Mouse (Mus musculus) ovary, postnatal 14 days (tissue): ENCODE data around the gene 4930523C07Rik.

Source experiments
- DNase-seq: peaks from one replicate; pipeline ENCODE4 v3.0.0; 2022; ENCODE audit warnings: low spot score

Gene 4930523C07Rik

DNA sequence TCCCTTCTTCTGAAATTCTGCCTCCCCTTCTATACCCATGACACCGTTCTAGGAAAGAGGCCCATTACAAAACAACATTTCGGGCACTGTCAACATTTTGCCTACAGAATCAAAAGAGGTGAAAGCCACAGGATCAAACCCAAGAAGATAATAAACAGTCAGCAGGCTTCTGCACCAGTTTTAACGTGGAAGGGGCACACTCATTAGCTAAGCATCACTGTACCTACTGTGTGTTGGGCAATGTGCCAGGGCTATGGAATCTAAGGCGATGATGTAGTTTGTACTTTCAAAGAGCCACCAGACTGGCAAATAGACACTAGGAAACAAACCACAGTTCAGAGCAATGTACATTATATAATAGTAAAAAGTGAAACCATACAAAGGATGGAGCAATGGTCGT lies 1.8 kb downstream of the 4930523C07Rik start:
- no peak for DNase-seq

DNA sequence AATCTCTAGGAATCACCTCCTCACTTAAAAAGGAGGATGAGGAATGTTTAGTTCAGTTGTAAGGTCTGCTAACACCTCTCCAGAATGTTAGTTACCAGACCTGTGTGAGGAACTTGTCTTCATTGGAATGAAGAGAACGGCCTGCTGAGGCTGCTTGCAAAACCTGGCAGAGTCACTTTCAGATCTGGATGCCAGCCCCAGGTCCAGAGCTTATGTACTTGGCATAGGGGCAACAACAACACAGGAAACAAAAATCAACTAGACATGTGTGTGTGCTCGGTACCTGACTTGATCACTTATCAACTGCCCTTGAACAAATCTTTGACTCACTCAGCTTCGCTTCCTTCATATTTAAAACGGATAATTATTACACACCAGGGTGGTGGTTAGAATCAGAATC lies 2.6 kb downstream of the 4930523C07Rik start:
- DNase-seq = no peak

DNA sequence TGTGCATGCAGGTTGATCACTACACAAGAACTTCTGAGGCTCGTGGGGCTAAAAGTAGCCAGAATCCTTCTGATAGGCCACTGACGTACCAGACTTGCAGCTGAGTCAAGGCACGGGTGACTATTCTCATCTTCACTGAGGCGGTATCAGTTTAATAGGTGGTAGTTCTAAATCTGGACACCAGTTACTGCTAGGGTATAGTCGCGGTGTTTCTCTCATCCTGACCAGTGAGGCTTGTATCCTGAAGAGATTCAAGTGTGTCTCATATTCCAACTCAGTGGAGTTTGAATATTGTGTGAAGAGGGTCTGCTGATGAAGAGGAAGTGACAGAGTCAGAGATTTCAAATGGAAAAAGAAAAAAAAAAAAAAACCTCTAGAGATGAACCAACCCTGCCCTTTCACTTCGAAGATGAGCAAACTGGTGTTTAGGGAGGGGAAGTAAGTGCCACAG lies 3.3 kb downstream of the 4930523C07Rik start:
- DNase-seq = no peak

DNA sequence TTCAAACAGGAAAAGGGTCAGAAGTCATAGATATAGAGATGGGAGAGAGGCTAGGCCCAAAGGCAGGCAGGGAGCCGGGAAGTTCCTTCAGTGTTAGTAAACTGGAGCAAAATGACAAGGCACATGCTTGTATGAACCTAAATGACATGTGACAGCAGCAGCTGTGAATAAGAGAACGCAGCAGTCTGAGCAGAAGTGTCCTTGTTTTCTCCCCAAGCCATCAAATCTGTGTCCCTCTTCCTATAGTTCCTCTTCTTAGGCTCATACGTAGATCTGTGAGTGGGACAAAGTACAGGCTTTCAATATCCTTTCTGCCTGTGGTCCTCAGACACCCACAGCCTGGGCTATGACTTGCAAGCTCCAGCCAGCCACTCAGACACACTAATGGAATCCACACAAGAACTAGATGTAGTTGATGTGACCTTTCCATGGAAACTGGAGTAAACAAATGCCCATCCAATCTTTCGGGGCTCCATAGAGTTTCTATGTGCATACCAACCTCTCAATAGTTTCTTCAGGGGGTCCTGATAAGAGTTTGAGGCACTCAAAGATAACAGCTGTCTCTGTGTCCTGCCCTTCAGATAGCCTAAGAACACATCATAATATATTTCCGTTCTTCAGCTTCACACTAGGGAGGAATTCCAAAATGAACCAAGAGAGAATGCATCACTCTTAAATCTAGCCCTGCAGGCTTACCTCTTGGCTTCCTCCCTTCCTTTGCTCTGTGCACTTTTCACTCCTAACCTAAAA lies 5.1 kb downstream of the 4930523C07Rik start:
- DNase-seq = no peak

DNA sequence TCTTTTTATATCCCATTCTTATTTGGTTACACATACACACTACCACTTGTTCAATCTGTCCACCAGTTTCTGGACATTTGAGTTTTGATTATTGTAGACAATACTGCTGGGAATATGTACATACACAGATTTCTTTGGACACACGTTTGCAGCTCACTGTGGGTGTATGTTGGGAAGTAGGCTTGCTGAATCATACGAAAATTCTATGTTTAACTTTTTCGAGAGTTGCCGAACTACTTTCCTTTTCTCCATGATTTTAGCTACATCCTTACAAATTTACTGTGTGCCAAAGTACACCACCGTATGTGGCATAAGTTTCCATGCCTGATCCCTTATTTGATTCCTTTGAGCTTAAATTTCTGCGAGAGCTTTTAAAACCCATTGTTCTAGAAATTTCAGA lies 6.7 kb downstream of the 4930523C07Rik start:
- no peak for DNase-seq

DNA sequence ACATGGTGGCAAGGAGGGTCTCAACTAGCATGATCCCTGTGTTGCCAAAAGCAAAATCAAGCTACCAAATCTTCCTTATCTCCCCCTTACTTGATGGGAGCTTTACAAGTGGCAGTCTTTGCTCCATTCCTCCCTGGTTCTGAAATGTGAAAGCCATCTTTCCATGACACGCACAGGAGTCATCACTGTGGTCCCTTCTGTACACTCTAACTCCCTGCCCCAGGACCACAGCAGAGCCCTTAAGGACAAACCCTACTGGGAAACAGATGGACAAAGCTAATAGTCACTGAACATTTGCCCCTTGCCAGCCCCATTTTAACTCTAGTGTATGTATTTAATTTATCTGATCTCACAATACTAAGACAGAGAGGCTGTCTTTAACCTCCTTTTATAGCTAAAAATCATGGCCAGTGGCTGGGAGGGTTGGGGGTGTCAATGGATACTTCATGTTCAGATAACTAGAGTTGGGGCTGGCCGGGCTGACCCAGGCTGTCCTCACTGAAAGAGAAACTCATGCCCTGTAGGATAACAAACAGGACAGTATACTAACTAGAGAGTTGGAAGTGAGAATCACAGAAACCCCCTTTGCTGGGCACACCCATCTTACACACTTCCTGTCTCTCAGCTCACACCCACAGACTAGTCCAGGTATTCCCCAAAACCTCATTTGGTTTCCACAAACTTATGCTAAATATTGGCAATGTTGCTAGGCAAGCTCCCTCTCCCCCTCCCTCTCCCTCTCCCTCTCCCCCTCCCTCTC lies 8.6 kb downstream of the 4930523C07Rik start:
- DNase-seq = no peak

DNA sequence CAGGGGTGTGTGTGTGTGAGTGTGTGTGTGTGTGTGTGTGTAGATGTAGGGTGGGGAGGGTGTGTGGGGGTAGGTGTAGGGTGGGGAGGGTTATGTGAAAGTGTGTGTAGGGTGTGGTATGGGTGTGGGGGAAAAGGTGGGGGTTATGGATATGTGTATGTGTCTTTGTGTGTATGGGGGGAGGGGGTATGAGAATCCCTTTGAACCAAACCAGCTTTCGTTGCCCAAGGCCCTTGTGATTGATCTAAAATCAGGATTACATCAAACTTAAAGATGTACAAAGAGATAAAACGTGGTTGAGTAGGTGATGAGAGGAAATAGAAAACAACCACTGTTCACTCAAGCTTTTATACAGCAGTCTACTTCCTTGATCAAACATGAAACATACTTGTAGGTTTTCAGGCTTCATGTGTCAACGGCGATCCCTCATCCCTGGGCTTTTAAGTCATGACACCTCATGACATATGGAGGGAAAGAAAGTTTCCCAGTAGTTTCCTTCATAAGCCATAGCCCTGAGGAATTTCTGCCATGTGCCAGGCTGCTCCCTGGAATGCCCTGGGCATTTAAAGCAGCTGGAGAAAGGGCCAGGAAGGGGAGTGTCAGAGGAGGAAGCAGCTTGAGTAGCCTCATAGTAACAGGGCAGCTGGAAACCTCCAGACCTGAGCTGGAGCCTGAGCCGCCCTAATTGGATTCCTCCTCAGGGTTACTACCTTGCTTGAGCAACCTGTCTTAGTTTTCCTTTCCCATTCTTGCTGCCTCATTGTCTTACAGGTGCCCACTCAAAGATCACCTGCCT lies 9.5 kb downstream of the 4930523C07Rik start:
- no peak for DNase-seq

DNA sequence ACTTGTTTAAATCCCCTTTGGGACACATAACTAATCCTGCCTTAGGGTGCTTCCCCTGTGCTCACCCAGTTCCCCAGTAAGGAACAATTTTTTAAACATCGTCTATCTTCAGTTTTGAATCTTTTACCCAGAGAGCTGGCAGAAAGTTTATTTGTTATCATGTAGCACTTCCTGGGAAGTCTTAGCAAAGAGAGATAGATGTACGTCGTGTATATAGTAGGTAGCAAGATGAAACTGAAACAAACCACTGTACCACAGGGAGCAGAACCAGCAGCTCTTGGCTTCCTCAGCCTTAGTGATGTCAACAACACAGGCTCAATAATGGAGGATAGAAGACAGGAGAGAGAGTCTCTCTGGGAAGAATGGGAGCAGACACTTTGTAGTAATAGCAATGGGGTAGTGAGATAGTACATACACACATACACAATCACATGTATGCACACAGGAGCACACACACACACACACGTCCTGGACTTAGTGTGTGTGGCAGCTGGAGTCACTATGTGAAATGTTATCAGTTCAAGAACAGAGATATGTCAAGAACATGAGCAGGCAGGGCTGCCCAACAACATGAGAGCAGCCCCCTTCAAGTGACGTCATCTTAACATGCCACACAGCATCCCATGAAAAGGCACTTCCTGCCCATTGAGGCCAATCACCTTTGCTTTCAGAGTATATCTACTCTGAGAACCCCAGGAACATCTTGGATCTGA lies 10.3 kb downstream of the 4930523C07Rik start:
- DNase-seq = no peak

DNA sequence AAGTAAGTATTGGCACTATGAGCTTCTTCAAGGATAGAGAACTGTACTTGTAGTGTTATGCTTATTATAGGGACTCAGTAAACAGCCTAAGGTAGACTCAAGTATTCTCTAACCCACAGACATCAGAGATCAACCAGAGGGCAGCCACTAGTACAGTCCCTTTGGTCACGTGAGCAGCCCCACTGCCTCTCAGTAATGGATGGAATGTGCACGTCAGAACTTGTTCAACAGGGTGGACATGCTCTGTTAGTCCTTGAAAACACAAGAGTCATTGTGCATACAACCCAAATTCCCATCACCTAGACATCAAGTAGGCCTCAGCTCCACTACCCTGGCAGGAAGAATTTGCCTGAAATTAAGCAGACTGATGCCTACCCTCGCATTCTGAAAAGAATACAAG lies 13.5 kb downstream of the 4930523C07Rik start:
- DNase-seq = no peak

DNA sequence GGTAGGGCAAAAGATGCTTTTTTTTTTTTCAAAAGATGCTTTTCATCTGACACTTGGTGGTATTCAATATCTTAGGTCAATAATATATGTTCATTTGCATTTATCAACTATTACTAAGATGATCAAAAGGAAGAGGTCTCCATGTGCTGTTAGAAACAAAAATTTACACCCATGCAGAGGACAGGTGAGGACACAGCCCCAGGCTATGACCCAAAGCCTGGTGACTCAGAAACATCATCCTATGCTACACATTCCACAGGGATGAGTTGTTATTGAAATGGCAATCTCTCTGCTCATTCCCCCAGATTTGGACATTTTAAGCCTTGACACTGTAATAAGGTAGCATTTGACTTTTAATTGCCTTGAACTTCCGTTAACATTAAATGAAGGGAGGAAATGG lies 15.7 kb downstream of the 4930523C07Rik start:
- DNase-seq = no peak

DNA sequence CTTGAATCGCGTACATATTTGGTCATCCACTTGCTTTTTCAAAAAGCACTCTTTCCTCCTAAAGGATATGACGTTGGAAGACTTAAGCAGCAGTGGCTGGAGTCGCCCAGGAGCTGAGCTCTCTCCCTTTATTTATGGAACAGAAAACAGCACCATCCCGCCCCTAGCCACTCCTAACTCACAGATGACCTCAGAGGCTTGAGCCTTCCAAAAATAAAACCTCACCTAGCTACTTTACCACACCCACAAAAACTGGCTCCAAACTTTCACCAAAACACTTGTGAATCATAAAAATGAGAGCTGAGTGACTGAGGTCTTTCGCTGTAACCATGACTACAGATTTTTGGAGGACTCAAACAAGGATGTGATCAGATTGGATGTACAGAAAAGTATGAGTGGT lies 16.4 kb downstream of the 4930523C07Rik start:
- no peak for DNase-seq

DNA sequence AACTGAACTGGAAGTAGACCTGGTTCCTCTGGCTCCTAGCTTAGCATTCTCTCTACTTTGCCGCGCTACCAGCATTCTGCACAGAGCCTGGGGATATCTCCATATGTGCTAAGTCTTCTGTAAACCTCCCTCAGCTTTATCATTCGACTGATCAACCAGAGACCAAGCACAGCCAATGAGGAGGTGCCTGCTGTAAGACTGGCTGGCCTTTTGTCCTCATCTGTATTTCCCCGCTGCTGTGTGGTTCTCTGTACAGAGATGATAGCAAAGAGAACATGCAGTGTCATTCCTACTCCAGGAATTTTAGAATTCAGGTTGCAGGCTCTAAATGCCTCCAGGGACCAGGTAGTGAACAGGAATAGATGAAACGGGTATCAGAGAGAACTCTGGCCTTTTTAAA lies 17.1 kb downstream of the 4930523C07Rik start:
- DNase-seq = no peak

DNA sequence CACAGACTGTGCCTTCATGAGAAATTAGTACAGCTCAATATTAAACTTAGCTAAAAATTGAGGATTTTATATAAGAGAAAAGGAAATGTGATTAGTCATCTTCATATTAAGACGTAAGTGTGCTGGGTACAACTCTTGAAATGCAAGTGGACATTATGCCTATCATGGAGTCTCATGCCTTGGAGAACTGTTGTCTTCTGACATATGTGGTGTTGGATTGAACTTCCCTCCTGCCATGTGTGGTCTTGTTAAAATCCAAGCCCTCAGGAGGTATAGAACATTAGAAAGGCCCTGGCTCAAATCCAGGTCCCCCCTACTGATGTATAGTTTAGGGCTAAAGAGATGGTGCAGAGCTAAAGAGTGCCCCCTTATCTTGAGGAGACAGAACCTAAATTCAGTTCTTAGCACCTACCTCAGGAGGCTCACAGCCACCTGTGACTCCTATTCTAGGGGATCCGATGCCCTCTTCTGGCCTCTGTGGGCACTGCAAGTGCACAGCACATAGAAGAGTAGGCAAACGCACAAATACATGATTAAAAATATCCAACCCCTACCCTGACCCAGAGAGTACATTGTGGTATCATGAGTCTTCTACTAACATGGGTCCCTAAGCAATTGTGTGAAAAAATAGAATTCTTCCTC lies 17.7 kb downstream of the 4930523C07Rik start:
- peak; percentile 22 for DNase-seq

DNA sequence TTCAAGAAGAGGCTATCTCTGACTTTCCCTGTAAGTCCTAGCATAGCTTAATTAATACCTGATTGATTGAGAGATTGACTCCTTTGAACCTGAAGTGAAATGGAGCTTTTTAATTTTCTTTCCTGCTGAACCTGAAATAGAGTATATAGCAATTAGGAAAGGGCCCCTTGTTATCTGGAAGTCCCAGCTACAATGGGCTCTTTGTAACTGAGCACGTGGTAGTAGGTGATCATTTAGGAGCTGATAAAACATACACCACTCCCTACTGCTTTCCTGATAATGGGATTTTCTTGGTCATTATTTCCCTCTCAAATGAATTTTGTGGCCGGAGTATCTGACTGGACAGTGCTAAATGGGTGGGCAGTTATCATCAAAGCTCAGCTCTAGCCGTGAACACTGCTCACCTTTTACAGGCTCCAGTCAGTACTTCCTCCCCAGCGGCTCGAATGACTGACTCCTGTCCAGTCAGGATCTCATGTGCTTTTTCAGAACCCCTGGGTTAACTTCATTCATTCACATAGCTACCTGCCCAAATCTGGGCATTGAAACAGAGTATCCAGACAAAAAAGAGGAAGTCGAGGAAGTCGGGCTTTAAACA lies 20.5 kb downstream of the 4930523C07Rik start:
- no peak for DNase-seq

DNA sequence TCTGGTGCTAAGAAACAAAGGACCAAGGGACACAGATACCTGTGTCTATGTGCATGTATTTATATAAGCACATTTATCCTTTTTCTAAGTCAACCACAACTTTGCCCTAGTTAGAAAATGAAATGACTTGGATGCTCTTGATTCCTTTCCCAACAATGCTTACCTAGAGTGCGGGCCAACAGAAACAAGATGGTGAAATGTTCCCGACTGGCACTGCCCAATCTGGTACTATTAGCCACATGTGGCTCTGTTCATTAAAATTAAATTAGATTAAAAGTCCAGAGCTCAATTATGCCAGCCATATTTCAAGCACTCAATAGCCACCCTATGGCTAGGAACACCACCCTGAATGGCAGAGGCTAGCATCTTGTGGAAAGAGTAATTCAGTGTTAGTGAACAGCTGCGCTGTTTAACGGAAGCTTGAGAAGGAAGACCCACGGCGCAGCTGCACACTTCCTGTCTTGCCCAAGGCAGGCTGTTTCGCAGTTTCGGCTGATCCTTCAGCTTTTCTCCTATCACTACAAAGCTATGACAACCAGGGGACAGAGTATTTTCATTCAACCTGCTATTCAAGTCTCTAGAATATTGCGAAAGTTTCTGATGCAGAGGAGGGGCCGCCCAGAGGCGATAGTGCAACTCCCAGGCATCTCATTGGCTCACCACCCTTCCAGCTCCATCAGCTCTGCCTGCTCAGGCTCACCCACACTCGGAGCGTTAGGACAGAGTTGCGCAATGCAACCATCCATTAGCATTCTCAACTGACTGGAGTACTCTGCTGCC lies 34.9 kb downstream of the 4930523C07Rik start:
- no peak for DNase-seq

DNA sequence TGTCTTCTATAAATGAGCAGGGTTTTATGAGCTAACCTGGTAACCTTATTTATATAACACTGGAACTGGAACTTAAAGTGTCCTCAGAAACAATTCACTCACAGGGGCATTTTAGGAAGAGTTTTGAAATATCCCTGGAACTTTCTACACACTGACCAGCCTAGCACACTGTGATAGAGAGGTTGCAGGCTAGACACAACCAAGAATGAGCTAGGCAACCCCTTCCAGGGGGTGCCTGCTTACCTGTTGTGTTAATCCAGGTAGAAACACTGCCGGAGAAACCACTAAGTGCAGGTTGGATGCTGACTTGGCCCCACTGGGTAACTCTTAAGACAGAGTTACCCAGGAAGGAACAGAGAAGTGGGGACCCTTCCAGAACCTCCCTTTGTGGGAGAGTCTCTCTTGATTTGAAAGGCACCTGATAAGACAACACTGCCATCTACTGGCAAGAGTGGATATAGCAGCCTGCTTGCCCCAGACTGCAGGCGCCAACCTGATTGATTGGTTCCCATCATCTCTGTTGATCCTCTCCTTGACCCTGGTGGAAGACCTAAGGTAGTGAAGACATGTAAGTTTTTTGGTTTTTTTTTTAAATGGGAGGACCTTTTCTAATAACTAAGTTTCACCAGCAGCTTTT lies 36.7 kb downstream of the 4930523C07Rik start:
- peak; percentile 78 for DNase-seq

DNA sequence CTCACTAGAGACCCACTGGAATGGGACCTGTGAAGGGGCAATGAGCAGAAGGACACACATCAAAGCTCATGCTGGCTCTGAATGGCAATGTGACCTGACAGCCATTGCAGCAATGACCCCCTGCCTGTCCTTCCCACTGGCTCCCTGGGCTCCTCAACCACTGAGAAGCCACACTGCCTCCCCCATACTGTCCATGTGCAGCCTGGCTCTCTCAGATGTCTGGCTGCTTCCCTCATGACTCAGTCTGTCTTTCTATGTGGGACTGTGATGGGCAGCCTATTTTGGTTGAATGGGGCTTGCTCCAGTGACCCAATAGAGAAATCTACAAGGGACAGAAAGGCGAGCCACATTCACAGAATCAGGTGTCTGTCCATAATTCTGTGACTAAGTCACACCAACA lies 38.5 kb downstream of the 4930523C07Rik start:
- no peak for DNase-seq

DNA sequence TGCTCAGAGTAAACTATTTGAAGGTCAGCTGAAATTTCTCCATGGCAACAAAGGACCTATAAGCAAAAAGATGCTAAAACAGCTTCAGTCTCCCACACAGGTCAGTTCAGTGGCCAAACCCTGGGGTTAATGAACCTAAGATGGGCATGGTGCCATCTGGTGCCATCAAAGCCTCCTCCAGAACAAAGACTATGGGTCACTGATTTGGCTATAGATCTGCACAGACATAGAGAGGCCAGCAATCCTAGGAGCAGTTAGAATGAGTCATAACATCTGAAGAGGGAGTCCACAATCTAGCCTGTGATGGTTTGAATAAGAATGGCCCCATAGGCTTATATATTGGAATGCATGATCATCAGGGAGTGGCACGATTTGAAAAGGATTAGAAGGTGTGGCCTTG lies 40.1 kb downstream of the 4930523C07Rik start:
- no peak for DNase-seq

DNA sequence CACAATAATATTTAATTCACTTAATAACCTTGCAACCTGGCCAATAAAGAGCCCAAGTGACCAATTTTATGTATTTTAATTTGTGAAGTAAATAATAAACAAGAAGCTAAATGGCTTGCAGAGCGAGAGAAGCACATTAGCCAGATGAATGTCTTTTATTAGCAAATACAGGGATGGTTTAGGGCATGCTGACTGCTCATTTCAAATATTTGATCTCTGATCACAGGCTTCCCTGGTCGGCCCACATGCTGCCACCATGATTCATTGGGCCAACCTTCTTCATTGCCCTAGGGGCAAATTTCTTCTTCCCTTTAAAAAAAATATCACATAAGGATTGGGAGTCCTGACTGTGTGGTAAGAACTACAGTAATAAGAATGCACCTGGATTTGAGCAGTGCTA lies 42.5 kb downstream of the 4930523C07Rik start:
- no peak for DNase-seq
